Mouse (Mus musculus): ENCODE results near the gene Ankrd33b.

DNA sequence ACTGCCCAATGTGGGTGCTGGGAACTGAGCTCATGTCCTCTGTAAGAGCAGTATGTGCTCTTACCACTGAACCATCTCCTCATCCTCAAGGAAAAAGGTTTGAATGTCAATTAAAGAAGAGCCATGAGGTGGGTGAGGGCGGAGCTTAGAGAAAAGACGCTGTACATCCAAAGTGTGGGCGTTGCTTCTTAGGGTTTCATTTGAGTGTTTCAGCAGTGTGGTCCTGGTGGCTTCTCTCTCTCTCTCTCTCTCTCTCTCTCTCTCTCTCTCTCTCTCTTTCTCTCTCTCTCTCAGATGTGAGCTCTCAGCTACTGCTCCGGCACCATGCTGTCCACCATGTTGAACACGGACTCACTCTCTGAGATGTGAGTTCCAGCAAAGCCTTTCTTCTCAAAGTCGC lies 46.1 kb upstream of the Ankrd33b start:
- no peak for TF ChIP-seq CTCF (IDR thresholded peaks at IDR 0.05; ENCODE audit: extremely low read depth, insufficient read depth, low read length)
- TF ChIP-seq POLR2A (IDR thresholded peaks at IDR 0.05; ENCODE audit: extremely low read depth, insufficient read depth, low read length) = no peak
